Mouse (Mus musculus): ENCODE results near the gene Abca7.
"Not testable (repeated sequence)": the region's sequence is repeated elsewhere in the genome, so short reads cannot be mapped to it uniquely, and the experiment has no call there.

The Abca7 gene

DNA sequence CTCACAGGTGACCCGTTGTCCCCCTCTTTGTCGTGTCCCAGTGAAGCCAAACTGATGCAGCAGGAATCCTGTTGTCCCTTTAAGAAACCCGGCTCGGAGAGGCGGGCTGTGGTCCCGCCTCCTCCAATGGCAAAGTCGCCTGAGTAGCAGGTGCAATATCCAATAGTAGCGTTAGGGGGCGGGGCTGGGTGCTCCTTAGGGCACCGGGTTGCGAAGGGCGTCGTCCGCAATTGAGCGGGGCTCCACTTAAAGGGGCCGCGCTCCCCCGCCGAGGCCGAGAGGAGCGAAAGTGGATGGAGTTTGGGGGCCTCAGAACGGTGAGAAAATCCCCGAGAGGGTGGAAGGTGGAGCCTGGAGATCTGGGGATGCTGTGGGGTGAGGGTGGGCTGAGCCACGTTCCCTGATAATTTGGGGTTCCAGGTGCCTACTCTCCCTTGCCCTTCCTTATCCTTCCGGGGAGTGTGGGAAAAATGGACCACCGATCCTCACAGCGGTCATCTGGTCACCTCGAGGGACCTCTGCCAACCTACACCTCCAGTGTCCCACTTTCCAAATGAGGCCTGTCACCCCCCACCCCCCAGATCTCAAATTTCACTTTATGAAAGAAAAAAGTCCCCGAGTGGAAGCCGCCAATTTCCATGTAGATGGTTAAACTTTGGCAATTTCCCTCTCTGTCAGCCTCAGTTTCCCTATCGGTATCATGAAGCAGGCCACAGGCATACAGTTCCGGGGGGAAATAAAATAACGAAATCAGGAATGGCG, at the start of gene Abca7:
Abca7 (plus strand) TSS at position 223 of the 762 bp plus-strand sequence.
- DNase-seq: peak; percentile 96

DNA sequence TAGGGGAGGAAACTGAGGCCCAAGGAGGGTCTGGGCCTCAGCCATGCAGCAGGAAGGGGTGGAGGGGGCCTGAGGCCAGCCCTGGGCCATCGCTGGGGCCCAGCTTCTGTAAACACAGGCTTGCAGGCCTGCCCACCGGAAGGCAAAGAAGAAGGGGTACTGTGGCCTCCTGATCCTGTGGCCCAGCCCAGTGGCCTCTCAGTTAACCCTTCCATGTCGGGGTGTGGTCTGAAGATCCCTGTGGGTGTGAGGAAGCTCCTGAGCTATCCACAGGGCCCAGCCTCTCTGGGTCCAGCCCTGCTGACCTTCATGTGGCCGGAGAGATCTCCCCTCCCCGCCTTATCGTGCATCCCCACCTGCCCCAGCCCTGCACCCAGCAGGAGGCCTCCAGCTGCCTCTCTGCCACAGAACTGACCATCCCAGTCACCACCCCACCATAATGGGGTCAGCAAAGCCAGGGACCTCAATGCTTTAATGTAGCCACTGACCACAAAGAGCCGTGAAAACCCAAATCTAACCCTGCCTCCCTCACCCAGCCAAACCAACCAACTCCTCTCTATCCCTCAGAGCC, 49.5 kb upstream of the Abca7 start:
- DNase-seq: no peak

DNA sequence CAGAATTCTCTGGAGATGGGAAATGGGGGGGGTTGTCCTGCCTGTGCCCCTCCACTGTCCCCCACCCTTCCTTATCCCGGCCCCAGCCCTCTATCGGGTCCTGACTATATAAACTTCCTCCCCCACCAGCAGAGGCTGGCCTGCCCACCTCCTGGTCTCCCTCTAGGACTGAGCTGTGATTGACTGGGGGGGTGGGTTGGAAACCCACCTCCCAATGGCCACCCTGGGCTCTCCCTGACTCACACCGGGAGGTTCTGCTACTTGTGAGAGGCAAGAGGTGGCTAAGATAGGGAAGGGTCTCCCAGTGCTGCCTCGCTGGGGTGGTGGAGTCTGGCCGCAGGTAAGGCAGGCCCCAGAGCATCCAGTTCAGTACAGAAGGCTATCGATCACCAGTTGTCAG, 48.8 kb upstream of the Abca7 start:
- DNase-seq: no peak

DNA sequence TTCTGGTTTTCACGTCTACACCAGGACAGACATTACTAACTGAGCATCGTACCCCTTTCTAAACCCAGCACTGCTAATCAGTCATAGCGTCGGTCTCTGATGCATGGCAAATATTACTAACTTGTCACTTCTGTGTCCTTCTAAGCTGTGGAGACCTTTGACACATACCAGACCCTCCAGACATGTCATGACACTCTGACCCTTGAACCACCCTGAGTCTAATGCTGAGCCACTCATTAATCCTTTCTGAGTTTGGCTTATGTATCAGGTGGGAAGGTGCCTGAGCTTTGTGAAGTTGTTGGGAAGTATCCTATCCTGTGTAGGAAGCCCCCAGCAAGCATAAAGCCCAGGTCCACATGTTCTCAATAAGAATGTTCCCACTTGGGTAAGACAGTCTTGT, 46.4 kb upstream of the Abca7 start:
- DNase-seq: no peak

DNA sequence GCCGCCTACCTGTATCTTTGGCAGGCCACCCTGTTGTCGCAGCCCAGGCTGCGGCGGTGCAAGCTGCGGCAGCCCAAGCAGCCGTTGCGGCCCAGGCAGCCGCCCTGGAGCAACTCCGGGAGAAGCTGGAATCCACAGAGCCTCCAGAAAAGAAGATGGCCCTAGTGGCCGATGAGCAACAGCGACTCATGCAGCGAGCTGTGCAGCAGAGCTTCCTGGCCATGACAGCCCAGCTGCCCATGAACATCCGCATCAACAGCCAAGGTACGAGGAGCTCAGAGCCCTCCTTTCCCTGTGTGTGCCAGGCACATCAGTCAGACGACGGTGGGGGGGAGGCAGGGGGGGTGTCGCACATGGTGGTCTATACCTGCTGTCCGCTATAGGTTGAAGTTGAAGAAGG, 45.6 kb upstream of the Abca7 start:
- no peak for DNase-seq

DNA sequence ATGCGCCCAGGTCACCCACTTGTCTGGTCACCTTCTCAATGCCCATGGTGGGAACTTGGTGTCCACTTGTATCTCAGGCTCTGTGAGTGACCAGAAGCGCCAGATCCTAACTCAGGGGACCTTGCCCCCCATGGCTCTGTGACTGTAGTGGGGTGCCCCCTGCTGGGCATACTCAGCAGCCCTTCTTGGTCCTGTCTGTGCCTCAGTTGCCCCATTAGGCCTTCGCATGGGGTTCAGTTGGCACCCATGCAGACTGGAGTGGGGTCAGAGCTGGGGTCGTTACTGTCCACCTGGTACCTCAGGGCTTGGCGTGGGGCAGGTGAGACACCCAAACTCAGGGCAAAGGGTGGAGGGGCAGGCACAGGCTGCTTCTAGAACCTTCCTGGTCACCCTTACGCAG, 42.3 kb upstream of the Abca7 start:
- no peak for DNase-seq

DNA sequence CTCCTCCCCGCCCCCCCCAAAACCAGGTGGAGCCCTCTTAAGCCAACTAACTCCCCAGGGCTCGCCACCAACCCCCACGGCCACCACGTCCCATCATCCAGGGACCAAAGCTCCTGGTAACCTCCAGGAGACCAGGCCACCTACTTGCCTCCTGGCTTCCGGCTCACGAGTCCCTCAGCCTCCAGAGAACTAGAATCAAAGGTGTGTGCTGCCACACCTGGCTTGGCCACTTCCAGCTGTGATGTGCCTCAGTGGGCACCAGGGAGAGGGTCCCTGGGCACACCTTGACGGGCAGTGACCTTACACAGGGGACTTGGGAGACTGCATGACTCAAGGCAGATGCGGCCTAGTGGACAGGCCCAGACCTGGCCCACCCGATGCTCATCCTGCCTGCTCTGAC, 40.6 kb upstream of the Abca7 start:
- DNase-seq: no peak

DNA sequence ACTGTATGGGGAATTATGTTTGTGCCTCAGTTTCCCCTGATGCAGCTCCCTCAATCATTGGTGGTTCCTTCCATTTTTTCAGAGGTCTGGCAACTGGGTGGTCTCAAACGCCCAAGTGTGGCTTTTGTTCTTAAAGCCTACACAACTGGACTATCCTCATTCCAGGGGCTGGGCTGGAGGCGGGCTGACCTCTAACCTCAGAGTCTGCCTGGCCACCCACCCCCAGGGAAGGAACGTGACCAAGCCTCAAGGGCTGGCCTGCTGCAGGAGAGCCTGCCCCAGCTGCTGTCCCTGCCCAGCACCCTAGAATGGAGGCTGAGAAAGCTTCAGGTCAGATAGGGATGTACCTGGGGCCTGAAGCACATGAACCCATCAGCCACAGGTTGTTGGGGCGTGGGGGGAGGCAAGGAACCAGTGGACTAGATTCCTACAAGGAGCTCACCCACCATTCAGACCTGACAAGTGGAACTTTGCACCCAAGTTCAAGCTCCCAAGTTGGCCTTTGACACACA, 39.6 kb upstream of the Abca7 start:
- no peak for DNase-seq

DNA sequence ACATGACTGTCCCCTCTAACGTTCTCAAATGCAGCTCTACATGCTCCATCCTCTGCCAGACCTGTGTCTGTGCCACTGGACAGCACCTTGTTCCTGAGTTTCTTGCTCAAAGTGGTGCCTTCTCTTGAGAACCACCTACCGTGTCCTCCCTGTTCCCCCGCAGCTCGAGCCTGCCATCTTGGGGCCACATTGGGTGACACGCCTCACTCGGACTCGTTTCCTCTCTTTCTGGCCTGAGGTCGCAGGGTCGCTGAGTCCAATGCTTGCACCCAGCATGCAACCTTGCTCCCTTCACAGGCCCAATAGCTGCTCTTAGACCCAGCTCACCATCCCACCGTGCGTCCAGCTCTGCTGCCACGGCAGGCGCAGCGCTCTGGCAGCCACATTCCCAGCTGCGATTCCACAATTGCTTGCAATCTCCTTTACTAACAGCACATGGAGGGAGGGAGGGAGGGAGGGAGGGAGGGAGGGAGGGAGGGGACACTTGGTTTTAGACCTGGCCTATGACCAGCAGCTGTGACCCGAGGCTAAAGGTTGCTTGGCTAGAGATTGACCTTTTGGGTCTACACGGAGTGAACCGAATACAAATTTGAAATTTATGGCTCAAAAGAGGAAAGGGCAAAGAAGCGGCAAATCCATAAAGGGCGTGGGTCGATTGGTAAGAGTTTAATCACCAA, 38.0 kb upstream of the Abca7 start:
- DNase-seq: peak; percentile 83

DNA sequence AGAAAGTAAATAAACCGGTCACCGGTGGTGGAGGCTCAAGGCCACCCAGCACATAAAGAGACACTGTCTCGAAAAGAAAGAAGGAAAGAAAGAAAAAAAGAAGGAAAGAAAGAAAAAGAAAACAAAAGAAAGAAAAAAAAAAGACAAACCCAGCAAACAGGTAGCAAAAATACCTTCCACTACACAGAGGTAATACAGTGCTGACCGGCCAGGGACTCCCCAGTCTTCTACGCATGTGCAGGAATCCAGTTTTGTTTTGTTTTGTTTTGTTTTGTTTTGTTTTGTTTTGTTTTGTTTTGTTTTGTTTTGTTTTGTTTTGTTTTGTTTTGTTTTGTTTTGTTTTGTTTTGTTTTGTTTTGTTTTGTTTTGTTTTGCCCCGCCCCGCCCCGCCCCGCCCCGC, 36.9 kb upstream of the Abca7 start:
- DNase-seq: not testable (repeated sequence)

DNA sequence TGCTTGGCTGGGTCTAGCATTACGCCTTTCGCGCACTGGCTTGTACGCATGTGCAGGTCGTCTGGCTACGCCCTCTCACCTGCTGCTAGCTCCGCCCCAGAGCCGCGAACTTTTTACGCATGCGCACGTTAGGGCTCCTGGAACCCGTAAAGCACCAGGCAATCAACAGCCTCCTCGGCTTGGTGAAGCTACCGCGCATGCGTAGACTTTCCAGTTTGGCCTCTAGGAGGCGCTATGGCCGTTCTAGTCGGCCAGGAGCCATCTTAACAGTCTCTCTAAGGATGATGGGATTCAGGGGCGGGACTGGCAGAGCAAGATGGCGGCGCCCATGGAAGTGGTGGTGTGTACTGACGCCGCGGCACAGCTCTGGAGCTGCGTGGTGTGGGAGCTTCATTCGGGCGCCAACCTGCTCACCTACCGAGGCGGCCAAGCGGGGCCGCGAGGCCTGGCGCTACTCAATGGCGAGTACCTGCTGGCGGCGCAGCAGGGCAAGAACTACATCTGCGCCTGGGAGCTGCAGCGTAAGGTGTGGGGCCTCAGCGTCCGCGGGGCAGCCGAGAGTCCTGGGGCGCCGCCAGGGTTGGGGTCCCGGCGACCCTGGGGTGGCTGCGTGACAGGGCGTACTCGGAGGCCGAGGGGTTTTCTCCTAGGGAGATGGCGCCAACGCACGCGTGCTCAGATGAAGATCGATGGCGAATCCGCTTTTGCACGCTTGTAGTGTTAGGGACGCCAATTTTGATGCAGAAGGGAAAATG, 36.3 kb upstream of the Abca7 start, which contains the start of gene Wdr18:
Wdr18 (plus strand) TSS at position 306 of the 755 bp plus-strand sequence.
- DNase-seq: peak; percentile 100

DNA sequence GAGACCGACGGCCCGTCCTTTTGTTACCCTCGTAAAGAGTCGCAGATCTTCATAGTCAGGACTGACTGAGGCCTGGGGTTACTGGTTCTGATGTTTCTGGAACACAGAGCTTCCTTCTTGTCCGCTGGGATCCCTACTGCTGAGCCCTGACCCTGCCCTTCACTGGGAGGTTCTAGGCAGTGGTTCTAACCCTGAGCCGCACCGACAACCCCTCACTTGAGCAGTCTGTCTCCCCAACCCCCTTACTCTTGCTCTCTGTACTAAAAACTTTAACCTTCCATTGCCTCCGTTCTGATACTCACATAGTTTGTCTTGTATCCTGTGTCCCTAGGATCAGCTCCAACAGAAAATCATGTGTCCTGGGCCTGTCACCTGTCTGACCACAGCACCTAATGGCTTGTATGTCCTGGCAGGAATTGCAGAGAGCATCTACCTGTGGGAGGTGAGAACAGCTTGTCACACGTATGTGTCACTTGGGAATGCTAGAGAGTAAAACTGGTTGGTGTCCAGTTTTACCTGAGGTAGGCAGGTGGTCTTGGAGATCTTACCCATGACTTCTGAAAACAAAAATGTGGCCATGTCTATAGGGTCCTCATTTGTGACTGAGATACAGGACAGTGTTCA, 35.5 kb upstream of the Abca7 start:
- no peak for DNase-seq

DNA sequence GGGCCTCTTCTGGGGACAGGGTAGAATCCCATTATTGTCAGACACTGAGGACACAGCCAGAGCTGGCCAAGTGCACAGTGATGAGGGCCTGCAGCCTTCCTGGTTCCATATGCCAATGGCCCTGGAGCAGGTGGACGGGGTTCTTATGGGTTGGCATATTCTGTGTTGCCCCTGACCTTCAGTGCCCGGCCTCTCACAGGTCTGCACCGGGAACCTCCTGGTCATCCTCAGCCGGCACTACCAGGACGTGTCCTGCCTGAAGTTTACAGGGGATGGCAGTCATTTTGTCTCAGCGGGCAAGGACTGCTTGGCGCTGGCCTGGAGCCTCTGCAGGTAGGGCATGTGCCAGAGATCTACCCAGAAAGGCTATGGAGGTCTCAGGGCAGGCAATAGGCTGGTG, 31.6 kb upstream of the Abca7 start:
- no peak for DNase-seq

DNA sequence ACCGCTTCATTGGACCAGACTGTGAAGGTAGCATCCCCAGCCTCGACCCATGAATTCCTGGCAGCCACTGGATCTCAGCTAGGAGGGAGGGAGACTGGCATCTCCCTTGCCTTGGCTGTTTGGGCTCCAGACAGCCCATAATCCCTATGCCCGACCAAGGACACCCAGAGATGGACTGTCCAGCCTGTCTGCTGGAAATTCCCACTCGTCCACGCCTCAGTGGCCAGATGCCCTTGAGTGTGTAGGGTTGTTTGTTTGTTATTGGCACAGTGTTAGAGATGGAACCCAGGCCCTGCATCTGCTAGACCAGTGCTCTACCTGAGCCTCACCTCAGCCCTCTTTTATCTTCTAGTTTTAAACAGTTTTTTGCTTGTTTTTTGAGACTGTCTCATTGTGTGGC, 31.0 kb upstream of the Abca7 start:
- DNase-seq: no peak

DNA sequence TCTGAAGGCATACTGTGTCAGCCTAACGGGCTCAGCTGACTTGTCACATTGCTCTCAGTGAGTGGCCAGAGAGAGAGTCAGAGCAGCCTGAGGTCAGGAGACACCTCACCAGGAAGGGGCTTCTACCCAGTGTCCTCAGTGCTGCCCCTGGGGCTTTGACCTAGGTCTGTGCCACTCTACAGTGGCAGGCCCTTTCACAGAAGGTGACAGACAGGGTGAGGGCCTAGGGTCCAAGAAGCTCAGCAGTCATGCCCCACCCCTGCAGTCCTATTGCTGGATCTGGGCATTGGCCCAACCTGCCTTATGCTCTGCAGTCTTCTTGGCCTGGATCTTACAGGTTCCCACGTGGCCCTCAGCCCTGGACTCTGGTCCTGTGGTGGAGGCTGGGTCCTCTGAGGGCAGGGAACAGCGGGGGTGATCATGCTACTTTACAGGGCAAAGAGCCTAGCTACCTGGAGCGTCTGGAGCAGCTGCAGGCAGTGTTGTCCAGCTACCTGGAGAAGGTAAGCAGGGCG, 29.4 kb upstream of the Abca7 start:
- no peak for DNase-seq

DNA sequence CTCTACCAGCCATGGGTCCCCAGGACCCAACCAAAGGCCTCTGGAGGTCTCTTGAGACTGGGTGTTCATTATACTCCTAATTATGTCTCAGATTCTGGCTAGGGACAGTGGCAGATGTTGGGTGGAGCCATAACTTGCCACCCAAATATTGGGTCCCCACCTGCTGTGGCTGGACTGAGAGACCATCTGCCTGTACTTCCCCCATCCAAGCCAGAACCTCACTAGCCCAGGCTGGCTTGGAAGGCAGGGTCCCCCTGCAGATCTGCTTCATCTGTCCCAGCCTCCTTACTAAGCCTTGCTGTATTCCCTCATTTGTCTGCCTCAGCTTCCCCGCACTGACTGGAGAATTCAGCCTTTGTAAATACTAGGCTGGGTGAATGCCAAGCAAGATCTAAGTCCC, 28.1 kb upstream of the Abca7 start:
- DNase-seq: no peak

DNA sequence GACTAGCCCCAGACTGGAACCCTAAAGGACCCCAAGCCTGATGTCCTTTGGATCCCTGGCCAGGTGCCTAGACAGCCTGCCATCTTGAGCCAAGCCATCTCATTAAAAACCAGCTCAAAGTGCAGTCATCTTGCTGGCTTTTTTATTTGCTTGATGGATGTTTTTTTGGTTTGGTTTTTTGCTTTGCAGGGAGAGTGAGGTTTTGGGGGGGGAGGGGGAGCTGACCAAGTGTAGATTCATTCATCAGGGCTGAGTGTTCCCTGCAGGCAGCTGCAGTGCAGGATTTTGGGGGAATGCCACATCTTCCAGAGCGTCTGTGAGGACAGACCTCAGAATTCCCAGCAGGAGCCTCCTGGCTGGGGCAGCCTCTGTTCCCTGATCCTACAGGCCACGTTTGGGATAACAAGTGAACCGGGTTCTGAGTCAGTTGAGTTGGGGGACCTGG, 27.1 kb upstream of the Abca7 start:
- DNase-seq: no peak

DNA sequence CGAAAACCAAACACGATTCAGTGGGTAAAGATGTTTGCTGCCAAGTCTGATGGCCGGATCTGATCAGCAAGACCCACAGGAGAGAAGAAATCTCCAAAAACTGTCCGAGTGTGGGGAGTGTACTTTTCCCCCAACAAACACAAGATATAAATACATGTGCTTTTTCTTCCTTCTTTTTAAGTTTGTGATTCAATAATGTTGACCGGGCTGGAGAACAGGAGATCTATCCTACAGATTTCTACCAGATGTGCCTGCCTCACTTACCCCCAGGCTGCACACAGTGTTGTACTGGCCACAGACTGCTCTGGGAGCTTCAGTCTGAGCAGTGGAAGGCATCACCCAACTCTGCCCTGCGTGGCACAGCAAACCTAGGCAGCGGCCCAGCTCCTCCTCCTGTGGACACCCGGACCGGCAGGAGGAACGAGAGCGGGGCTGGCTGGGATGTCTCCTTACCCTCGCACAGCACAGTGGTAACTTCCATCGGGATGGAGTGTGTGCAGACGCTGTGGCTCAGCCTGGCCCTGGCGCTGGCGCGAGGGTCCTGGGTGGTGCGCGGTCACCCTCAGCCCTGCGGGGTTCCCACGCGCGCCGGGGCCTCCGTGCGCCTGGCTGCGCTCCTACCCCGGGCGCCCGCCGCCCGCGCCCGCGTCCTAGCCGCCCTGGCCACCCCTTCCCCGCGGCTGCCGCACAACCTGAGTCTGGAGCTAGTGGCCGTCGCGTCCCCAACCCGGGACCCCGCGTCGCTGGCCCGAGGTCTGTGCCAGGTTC, 25.7 kb upstream of the Abca7 start, which contains the start of gene Grin3b:
Grin3b (plus strand) TSS at position 301 of the 768 bp plus-strand sequence.
- no peak for DNase-seq

DNA sequence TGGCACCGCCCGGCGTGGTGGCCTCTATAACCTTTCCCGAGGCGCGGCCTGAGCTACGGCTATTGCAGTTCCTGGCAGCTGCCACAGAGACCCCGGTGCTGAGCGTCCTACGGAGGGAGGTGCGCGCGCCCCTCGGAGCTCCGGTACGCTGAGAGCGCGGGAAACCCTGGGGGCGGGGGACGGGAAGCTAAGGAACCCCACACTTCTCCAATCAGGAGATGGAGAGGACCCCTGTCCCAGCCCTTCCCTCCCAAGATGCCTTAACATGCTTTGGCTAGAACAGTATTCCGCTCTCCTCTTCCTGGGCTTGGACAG, 25.2 kb upstream of the Abca7 start:
- DNase-seq: no peak

DNA sequence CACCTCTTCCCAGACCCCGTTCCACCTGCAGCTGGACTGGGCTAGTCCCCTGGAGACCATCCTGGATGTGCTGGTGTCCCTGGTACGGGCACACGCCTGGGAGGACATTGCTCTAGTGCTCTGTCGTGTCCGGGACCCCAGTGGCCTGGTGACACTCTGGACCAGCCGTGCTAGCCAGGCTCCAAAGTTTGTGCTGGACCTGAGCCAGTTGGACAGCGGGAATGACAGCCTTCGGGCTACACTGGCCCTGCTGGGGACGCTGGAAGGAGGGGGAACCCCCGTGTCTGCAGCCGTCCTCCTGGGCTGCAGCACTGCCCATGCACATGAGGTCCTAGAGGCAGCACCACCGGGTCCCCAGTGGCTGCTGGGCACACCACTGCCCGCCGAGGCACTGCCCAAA, 23.5 kb upstream of the Abca7 start:
- no peak for DNase-seq

DNA sequence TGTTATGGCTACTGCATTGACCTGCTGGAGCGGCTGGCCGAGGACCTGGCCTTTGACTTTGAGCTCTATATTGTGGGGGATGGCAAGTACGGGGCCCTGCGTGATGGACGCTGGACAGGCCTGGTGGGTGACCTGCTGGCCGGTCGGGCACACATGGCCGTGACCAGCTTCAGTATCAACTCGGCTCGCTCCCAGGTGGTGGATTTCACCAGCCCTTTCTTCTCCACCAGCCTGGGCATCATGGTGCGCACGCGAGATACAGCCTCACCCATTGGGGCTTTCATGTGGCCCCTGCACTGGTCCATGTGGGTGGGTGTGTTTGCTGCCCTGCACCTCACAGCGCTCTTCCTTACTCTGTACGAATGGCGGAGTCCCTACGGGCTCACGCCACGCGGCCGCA, 22.2 kb upstream of the Abca7 start:
- DNase-seq: no peak

DNA sequence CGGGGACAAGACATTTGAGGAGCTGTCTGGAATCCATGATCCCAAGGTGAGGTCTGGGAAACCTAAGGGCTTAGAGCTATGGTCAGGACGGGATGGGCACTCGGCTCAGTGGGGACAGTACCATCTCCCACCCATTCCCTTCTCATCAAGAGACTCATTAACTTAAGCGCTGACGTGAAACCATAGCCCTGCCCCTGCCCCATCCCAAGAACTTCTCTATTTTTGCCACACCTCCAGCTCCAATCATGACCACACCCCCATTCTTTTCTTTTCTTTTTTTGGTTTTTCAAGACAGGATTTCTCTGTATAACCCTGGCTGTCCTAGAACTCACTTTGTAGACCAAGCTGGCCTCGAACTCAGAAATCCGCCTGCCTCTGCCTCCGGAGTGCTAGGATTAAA, 21.6 kb upstream of the Abca7 start:
- no peak for DNase-seq
